Mouse (Mus musculus) embryonic facial prominence, embryonic 13.5 days (tissue): ENCODE data around the gene Man2a1. TPM values are rescaled to one million over a fixed set of nuclear protein-coding genes. Genes with fewer than 3 reads are reported as not detected.

Experiments used
- ATAC-seq: fragments of 200-750 bp; cut with Nextera tagmentation; 2 replicates; pipeline ENCODE4 v1.8.0; 2017; ENCODE audit warnings: low read depth; ENCODE audit not compliant: insufficient number of reproducible peaks, insufficient read depth, low FRiP score, low TSS enrichment
- H3K27ac ChIP-seq: fragments of 300-500 bp; sonication (generic); 2 replicates; pipeline ENCODE4 v1.5.1; 2015; ENCODE audit warnings: moderate library complexity, mild to moderate bottlenecking, inconsistent platforms
- H3K27me3 ChIP-seq: fragments of 300-500 bp; sonication (generic); 2 replicates; pipeline ENCODE4 v1.6.1; 2015; ENCODE audit warnings: mild to moderate bottlenecking, inconsistent platforms
- H3K36me3 ChIP-seq: fragments of 300-500 bp; sonication (generic); 2 replicates; pipeline ENCODE4 v1.6.1; 2015; ENCODE audit warnings: mild to moderate bottlenecking, inconsistent platforms
- H3K4me1 ChIP-seq: fragments of 300-500 bp; sonication (generic); 2 replicates; pipeline ENCODE4 v1.6.1; 2015; ENCODE audit warnings: inconsistent platforms
- H3K4me2 ChIP-seq: fragments of 300-500 bp; sonication (generic); 2 replicates; pipeline ENCODE4 v1.6.1; 2015; ENCODE audit warnings: moderate library complexity, mild to moderate bottlenecking, inconsistent platforms
- H3K4me3 ChIP-seq: fragments of 300-500 bp; sonication (generic); 2 replicates; pipeline ENCODE4 v1.5.1; 2015; ENCODE audit warnings: mild to moderate bottlenecking, inconsistent platforms
- H3K9ac ChIP-seq: fragments of 300-500 bp; sonication (generic); 2 replicates; pipeline ENCODE4 v1.6.1; 2015; ENCODE audit warnings: mild to moderate bottlenecking, inconsistent platforms
- H3K9me3 ChIP-seq: fragments of 300-500 bp; sonication (generic); 2 replicates; pipeline ENCODE4 v1.6.1; 2016; ENCODE audit warnings: inconsistent platforms
- WGBS: fragments of 180-500 bp; shearing (Covaris S2); methylation state at CpG from one replicate; pipeline ENCODE4 v1.1.7; 2015; ENCODE audit warnings: mixed read lengths; 5-methylcytosine and 5-hydroxymethylcytosine counted together
- polyA plus RNA-seq: library from polyadenylated mRNA; unstranded; fragments of >200 nt; fragmentation: Nextera tagmentation; extraction: Ambion mirVana; gene quantifications from 2 replicates; pipeline ENCODE4 v1.2.1, GENCODE M21; 2015

Man2a1 gene
- polyA plus RNA-seq, 1 experiment from 2014 or later = 10.0 TPM

DNA sequence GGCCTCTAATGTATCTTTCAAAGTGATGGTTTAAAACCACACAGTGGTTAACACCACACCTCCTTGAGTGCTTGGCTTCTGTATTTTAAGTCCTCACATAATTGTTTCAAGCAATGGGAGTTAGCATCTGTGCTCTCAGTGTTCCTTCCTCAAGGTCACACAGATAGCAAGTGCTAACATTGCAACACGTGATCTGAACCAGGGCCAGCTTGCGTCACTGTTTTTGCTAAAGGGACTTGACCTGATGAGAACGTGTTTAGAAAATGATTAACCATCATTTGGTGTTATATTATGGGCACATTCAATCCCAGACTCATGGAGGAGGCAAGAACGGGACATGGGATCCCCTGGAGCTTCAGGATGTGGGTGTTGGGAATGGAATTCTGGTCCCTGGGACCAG lies 17.3 kb downstream of the Man2a1 start:
- Histone ChIP-seq H3K4me1 (peaks cover 6% of the 10 kb centered on the region; the same call in 1 of the 2 replicates), H3K27ac (no peak overlapping the region), H3K27me3 (no peaks in the 10 kb centered on the region), H3K4me2 (no peak overlapping the region), H3K36me3 (no peaks in the 10 kb centered on the region), H3K4me3 (no peak overlapping the region), H3K9ac (no peak overlapping the region), H3K9me3 (no peaks in the 10 kb centered on the region)
- ATAC-seq = no peak
- WGBS = 86% methylated on average over 4 of the region's 4 CpGs

DNA sequence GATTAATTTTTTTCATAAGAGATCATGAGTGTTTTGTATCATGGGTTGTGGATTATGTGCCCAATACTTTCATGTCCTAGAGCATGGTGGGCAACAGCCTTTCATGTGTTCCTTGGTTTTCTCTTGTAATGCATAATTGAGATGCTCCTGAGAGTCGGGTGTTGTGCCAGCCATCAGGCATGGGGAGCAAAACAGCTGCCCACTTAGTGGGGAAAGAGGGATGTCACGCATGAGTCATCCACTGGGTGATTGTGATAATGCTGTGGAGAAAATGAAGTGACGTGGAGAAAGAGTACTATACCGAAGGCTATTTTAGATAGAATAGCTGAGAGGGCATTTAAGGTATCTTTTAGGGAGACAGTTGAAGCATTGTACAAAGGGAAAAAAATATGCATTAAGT lies 18.5 kb downstream of the Man2a1 start:
- no peak overlapping the region for H3K4me2 ChIP-seq
- WGBS = 89% methylated on average over 4 of the region's 4 CpGs
- H3K9ac ChIP-seq = no peak overlapping the region
- H3K27me3 ChIP-seq = no peaks in the 10 kb centered on the region
- no peak for ATAC-seq
- no peaks in the 10 kb centered on the region for H3K4me1 ChIP-seq
- no peak overlapping the region for H3K27ac ChIP-seq
- no peaks in the 10 kb centered on the region for H3K9me3 ChIP-seq
- no peak overlapping the region for H3K4me3 ChIP-seq
- H3K36me3 ChIP-seq = no peaks in the 10 kb centered on the region

DNA sequence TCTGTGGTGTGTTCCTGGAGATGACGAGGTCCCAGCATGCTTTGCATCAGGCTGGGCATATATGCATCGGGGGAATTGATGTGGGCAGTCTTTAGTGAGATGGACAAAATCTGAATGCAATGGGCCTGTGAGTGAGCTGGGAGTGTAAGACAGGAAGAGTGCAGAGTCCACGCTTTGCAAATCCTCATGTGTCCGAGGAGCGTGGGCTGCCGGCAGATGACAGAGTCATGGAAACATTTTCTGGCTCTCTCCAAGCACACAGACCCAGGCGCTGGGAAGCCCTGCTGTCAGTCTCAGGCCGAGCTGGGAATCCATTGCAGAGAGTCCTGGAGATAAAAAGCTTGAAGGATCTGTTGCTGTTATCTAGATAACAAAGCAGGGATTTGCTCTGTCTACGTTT lies 19.6 kb downstream of the Man2a1 start:
- no peak for ATAC-seq
- H3K36me3 ChIP-seq = peaks cover 8% of the 10 kb centered on the region; the same call in 1 of the 2 replicates
- no peaks in the 10 kb centered on the region for H3K27me3 ChIP-seq
- H3K9me3 ChIP-seq = no peaks in the 10 kb centered on the region
- no peaks in the 10 kb centered on the region for H3K4me1 ChIP-seq
- WGBS = 80% methylated on average over 9 of the region's 9 CpGs
- H3K4me3 ChIP-seq = no peak overlapping the region
- H3K27ac ChIP-seq = no peak overlapping the region
- no peak overlapping the region for H3K4me2 ChIP-seq
- H3K9ac ChIP-seq = no peak overlapping the region

DNA sequence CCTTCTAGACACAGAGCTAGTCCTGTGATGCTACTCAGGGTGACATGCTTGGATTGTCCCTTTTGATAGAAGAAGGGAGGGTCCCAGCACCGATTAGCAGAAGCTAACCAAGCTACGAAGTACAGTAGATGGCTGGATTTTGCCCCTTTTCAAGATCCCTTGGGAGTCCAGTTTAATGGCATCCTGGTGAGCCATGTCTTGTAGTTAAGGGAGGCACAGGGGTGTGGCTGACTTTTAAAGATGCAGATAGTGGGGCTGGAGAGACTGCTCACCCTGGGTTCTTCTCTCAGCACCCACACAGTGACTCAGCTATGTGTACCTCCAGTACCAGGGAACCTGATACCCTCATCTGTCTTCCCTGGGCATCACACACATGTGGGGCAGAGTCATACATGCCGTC lies 20.1 kb downstream of the Man2a1 start:
- no peaks in the 10 kb centered on the region for H3K9me3 ChIP-seq
- no peak for ATAC-seq
- H3K27me3 ChIP-seq = no peaks in the 10 kb centered on the region
- H3K4me2 ChIP-seq = no peak overlapping the region
- WGBS = 79% methylated on average over 3 of the region's 3 CpGs
- H3K9ac ChIP-seq = no peak overlapping the region
- H3K27ac ChIP-seq = no peak overlapping the region
- no peaks in the 10 kb centered on the region for H3K4me1 ChIP-seq
- no peak overlapping the region for H3K4me3 ChIP-seq
- H3K36me3 ChIP-seq = peaks cover 13% of the 10 kb centered on the region

DNA sequence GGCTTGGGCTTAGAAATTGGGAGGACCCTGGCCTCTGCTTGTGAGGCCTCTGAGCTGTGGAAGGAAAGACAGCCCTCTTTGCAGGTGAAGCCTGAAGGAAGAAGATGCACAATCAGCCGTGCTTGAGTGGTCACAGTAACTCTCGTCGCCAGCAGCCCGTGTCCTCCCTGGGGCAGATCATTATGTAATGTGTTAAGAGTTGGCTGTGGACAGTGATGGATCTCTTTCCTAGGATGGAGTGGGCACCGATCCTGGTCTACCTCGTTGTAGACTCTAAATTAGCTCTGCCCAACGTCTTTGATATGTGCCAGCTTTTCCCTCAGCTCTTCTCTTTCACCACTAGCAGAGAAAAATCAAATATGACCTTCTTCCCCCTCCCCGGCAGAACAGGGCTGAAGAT lies 20.7 kb downstream of the Man2a1 start:
- H3K4me3 ChIP-seq = no peak overlapping the region
- no peak overlapping the region for H3K9ac ChIP-seq
- H3K9me3 ChIP-seq = no peaks in the 10 kb centered on the region
- H3K27ac ChIP-seq = no peak overlapping the region
- no peak for ATAC-seq
- peaks cover 18% of the 10 kb centered on the region for H3K36me3 ChIP-seq
- no peak overlapping the region for H3K4me2 ChIP-seq
- H3K27me3 ChIP-seq = no peaks in the 10 kb centered on the region
- no peaks in the 10 kb centered on the region for H3K4me1 ChIP-seq
- WGBS = 79% methylated on average over 8 of the region's 8 CpGs

DNA sequence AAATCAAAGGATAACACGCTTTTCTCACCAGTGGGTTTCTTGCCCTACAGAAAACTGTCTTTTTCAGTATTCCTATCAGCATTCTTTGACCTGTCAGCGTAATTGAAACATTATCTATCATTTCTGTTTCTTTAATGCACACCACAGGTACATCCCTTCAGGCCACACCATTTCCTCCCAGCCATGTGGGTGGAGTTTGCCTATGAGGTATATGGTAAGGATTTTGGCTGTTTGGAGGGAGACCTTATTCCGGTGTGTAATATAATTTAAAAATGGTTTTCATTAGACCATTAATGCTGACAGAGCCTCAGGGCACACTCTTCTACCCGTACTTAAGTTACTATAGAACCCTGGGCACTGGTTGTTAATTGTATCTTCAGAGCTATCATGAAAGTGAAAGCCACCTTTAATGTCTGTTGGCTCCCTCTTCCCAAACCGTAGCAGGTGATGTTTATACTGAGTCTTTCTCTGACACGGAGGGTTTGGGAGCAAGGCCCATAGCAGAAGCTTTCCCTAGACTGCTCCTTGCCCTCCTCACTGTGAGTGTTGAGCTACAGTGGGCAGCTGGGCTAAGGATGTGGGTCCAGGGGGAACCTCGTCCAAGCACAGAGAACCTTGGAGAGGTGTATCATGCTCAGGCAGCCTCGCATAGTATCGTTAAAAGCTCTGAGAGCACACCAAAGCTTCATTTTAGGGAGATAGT lies 21.3 kb downstream of the Man2a1 start:
- H3K4me1 ChIP-seq = no peaks in the 10 kb centered on the region
- WGBS = 78% methylated on average over 9 of the region's 9 CpGs
- H3K4me2 ChIP-seq = no peak overlapping the region
- no peaks in the 10 kb centered on the region for H3K9me3 ChIP-seq
- H3K4me3 ChIP-seq = no peak overlapping the region
- no peak overlapping the region for H3K27ac ChIP-seq
- no peak for ATAC-seq
- peaks cover 24% of the 10 kb centered on the region for H3K36me3 ChIP-seq
- no peaks in the 10 kb centered on the region for H3K27me3 ChIP-seq
- H3K9ac ChIP-seq = no peak overlapping the region

DNA sequence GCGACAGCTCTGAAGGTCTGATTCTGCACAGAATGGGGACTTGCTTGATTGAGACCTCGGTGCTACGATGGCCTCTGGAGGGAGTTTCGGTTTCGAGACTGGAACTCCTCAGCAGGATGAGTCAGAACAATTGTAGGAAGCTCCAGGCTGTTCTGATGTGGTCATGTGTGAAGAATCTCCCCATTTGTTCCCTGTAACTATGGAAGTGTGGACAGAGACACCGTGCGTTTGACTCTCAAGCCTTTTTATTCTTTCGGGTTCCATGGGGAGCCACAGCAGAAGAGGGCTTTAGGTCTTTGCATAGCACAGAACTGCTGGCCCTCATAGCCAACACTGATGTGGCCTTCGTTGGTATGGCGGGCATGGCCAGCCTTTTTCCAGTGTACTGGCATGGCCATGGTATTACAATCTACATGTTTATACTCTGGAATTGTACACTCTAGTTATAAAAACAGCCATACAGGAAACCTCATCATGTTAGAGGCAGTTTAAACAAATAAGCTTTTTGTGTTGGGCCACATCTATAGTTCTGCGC lies 21.9 kb downstream of the Man2a1 start:
- no peak overlapping the region for H3K4me2 ChIP-seq
- ATAC-seq = no peak
- peaks cover 26% of the 10 kb centered on the region for H3K36me3 ChIP-seq
- no peak overlapping the region for H3K4me3 ChIP-seq
- H3K27me3 ChIP-seq = no peaks in the 10 kb centered on the region
- H3K27ac ChIP-seq = no peak overlapping the region
- H3K9me3 ChIP-seq = no peaks in the 10 kb centered on the region
- no peak overlapping the region for H3K9ac ChIP-seq
- 93% methylated on average over 11 of the region's 11 CpGs for WGBS
- no peaks in the 10 kb centered on the region for H3K4me1 ChIP-seq

DNA sequence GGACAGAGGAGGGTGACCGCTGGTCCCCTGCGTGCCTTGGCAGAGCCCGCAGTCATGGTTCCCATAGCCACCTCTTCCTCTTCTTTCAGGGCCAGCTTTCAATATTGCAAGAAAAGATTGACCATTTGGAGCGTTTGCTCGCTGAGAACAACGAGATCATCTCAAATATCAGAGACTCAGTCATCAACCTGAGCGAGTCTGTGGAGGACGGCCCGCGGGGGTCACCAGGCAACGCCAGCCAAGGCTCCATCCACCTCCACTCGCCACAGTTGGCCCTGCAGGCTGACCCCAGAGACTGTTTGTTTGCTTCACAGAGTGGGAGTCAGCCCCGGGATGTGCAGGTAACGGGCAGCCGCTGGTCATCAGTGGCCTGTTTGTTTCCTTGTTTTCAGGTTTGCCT lies 23.9 kb downstream of the Man2a1 start:
- Histone ChIP-seq H3K4me1 (no peaks in the 10 kb centered on the region), H3K4me3 (no peak overlapping the region), H3K4me2 (no peak overlapping the region), H3K27ac (no peak overlapping the region), H3K27me3 (no peaks in the 10 kb centered on the region), H3K36me3 (peaks cover 26% of the 10 kb centered on the region), H3K9ac (no peak overlapping the region), H3K9me3 (no peaks in the 10 kb centered on the region)
- 85% methylated on average over 15 of the region's 15 CpGs for WGBS
- no peak for ATAC-seq

DNA sequence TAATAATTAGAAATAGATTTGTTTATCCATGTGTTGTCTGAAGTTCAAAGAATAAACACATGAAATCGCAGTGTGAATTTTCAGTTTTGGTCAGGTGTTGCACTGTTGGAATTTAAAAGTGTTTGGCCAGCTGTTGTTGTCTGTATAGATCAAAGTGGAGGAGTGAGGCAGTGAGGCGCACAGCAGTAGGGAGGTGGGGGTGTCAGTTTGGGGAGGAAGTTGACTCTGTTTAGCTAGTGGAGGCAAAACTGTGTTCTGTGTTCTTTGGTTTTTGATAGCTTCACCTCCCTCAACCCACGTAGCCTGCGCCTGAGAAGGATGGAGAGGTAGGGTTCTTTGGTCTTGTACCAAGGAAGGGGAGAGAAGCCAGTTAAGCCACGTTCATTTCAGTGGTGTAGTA lies 28.3 kb downstream of the Man2a1 start:
- peaks cover 41% of the 10 kb centered on the region for H3K36me3 ChIP-seq
- no peaks in the 10 kb centered on the region for H3K9me3 ChIP-seq
- H3K4me2 ChIP-seq = no peak overlapping the region
- no peak overlapping the region for H3K27ac ChIP-seq
- 84% methylated on average over 5 of the region's 5 CpGs for WGBS
- H3K27me3 ChIP-seq = no peaks in the 10 kb centered on the region
- no peak overlapping the region for H3K9ac ChIP-seq
- H3K4me1 ChIP-seq = no peaks in the 10 kb centered on the region
- ATAC-seq = no peak
- no peak overlapping the region for H3K4me3 ChIP-seq

DNA sequence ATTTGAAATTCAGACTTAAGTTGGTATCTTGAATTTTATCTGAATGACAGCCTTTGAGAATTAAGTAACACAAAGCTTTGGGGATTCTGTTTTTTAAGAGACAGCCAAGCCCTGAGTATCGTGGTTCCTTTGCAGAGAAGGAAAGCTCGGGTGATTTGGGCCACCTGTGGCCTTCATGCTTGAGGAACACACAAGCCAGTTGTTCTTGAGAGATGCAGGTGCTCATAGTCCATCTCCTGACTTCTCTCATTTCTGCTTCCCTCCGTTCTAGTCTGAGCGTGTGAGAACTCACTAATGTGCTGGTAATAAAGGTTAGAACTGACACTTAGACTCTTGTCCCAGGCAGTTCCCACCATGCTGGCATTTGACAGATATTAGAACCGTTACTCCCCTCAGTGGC lies 28.9 kb downstream of the Man2a1 start:
- Histone ChIP-seq H3K9me3 (no peaks in the 10 kb centered on the region), H3K9ac (no peak overlapping the region), H3K36me3 (peaks cover 42% of the 10 kb centered on the region), H3K4me1 (no peaks in the 10 kb centered on the region), H3K4me2 (no peak overlapping the region), H3K27ac (no peak overlapping the region), H3K4me3 (no peak overlapping the region), H3K27me3 (no peaks in the 10 kb centered on the region)
- no peak for ATAC-seq
- WGBS = 78% methylated on average over 5 of the region's 5 CpGs

DNA sequence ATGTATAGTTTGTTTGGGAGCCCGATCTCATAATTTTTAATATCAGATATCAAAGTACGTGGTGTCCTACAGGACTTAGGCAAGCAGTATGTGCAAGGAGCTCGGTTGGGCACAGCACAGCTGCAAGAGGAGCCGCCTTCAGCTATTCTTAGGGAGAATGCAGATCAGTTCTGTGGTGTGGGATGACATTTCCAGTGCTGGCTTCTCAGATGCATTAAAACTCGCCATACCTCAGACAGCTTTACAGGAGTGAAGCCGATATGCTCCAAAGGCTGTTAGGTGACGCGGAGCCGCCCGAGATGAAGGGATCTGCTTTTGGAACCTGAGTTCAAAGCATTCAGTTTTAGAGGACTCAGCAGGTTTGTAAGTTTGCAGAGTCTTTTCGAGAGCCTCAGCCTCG lies 30.0 kb downstream of the Man2a1 start:
- ATAC-seq = no peak
- no peak overlapping the region for H3K27ac ChIP-seq
- no peaks in the 10 kb centered on the region for H3K4me1 ChIP-seq
- 91% methylated on average over 12 of the region's 12 CpGs for WGBS
- H3K27me3 ChIP-seq = no peaks in the 10 kb centered on the region
- H3K36me3 ChIP-seq = peaks cover 42% of the 10 kb centered on the region
- no peak overlapping the region for H3K9ac ChIP-seq
- H3K4me3 ChIP-seq = no peak overlapping the region
- H3K9me3 ChIP-seq = no peaks in the 10 kb centered on the region
- H3K4me2 ChIP-seq = no peak overlapping the region

DNA sequence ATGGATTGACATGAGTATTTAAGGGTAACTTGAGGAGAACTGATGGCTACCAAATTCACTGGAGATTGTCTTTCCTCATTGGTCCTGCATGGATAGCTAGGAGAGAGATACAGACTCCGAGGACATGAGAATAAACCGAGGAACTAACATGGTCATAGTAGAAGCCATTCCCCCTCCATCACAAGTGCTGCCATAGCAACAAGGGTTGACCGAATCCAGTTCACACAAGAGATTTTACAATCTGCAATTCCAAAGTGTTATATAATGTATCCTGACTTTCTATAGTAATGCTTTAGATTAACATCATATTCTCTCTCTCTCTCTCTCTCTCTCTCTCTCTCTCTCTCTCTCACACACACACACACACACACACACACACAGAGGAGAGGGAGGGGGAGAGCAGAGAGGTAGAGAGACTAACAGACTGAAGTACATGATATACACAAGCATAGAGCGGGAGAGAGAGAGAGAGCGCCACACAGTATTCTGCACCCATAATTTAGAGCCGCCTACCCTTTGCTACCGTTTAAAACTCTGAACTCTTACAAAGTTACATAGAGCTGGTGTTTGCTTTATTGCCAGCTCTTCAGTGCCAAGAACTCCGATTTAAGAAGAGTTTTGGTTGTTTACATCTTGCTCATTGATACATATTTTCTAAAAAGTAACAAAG lies 37.5 kb downstream of the Man2a1 start:
- Histone ChIP-seq H3K4me2 (no peak overlapping the region), H3K27ac (no peak overlapping the region), H3K9ac (no peak overlapping the region), H3K4me3 (no peak overlapping the region), H3K36me3 (peaks cover 29% of the 10 kb centered on the region), H3K4me1 (no peaks in the 10 kb centered on the region), H3K9me3 (no peaks in the 10 kb centered on the region), H3K27me3 (no peaks in the 10 kb centered on the region)
- 86% methylated on average over 8 of the region's 8 CpGs for WGBS
- no peak for ATAC-seq
